Mouse (Mus musculus): ENCODE measurements around the gene Anapc2.
A peak's percentile ranks its signal among the peaks of the same experiment; 100 is the strongest.
"Not testable (repeated sequence)": the region's sequence is repeated elsewhere in the genome, so short reads cannot be mapped to it uniquely, and the experiment has no call there.

Gene Anapc2

GRCm38 (mm10) chr2:25241438-25241775 is 30.9 kb upstream of the Anapc2 start:
- DNase-seq: peak in 1 of 2 experiments; percentile 29

GRCm38 (mm10) chr2:25242101-25242506 is 30.2 kb upstream of the Anapc2 start, which contains the start of the genes Rnf208 and Cysrt1:
Rnf208 (plus strand) TSS chr2:25242255.
Cysrt1 (minus strand) TSS chr2:25242452.
- peak; percentile 72 to 81 for DNase-seq

DNA sequence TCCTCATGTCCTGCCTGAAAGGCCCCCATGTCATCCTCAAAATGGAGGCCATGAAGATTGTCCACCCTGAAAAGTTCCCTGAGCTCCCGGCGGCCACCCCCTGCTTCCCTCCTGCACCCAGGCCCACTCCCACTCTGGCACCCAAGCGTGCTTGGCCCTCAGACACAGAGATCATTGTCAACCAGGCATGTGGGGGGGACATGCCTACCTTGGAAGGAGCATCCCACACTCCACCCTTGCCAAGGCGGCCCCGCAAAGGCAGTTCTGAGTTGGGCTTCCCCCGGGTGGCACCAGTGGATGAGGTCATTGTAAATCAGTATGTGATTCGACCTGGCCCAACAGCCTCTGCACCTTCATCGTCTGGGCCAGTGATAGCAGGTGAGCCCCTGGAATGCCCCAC is 28.9 kb upstream of the Anapc2 start:
- DNase-seq: peak in 1 of 2 experiments; percentile 27

GRCm38 (mm10) chr2:25244144-25244543 is 28.1 kb upstream of the Anapc2 start:
- peak in 1 of 2 experiments; percentile 6 for DNase-seq

GRCm38 (mm10) chr2:25246183-25247072 is 25.9 kb upstream of the Anapc2 start, which contains the start of gene AL732309.1:
AL732309.1 (minus strand) TSS chr2:25246863.
- peak; percentile 44 to 63 for DNase-seq

GRCm38 (mm10) chr2:25252331-25252730 is 19.9 kb upstream of the Anapc2 start:
- DNase-seq: peak in 1 of 2 experiments; percentile 52

- peak; percentile 92 to 94 for DNase-seq
These were observed 16.9 kb upstream of the Anapc2 start, which contains the start of gene Tmem203 for GRCm38 (mm10) chr2:25255284-25255779. Tmem203 (plus strand) TSS chr2:25255439.

- DNase-seq: peak; percentile 41 to 76
These were observed 15.7 kb upstream of the Anapc2 start for GRCm38 (mm10) chr2:25256443-25257109.

- DNase-seq: not testable (repeated sequence)
These were observed 15.0 kb upstream of the Anapc2 start for GRCm38 (mm10) chr2:25257250-25257649.

DNA sequence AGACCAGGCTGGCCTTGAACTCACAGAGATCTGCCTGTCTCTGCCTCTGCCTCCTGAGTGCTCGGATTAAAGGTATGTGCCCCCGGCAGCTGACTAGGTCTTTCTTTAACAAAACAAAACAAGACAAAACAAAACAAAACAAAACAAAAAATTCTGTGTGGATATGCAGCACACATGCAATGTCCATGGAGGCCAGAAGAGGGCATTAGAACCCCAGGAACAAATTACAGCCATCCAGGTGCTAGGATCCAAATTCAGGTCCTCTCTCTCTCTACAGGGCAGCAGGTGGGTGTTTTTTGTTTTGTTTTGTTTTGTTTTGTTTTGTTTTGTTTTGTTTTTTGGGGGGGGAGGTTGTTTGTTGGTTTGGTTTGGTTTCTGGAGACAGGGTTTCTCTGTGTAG is 13.4 kb upstream of the Anapc2 start:
- DNase-seq: peak in 1 of 2 experiments; percentile 52

DNA sequence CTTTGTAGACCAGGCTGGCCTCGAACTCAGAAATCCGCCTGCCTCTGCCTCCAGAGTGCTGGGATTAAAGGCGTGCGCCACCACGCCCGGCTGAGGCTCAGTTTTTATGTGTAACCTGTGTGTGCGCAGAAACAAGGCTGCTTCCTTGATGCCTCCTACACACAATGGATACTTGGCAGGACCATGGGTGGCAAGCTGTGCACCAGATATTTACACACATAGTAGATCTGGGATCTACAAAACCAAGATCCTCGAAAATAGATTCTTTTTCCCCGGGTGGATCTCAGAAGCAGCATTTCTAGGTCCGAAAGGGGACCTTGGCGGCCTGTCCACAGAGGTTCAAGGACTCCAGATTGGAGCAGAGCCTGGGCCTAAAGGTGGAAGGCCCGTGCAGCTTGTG is 10.4 kb upstream of the Anapc2 start:
- peak in 1 of 2 experiments; percentile 38 for DNase-seq

- DNase-seq: peak; percentile 97 to 98
These were observed 9.9 kb upstream of the Anapc2 start, which contains the start of gene Tprn for GRCm38 (mm10) chr2:25262291-25262767. Tprn (plus strand) TSS chr2:25262618.

DNA sequence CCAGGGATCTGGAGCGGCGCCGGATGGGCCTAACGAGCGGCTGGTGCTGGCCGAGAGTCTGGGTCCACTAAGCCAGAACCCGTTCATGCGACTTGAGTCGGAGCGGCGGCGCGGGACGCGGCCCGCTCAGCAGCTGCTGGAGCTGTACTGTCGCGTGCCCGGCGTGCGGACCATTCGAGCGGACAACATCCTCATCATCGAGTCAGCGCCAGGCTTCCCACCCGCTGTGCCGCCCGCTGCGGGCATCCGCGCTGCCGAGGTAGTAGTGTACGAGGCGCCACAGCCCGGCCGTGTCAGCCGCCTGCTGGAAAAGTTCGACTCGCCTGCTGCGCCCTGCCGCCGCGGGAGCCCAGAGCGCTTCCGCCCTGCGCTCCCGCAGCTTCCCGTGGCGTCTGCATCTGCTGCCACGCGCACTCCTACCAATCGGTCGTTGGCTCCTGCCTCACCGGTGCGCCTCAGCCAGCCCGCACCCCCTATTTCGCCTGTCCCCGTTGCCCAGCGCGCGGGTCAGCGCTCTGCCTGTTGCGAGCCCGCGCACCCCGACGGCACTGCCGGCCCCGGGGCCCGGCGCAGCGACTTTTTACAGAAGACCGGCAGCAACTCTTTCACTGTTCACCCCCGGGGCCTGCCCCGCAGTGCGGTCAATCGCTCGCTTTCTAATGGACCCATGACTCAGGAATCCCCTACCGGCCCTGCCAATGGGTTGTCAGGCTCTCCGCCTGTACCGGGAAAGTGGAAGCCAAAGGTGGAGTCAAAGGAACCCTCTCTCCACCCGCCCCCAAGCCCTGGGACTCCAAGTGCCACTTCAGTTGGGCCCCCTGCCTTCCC is 9.3 kb upstream of the Anapc2 start:
- peak; percentile 86 to 88 for DNase-seq

DNA sequence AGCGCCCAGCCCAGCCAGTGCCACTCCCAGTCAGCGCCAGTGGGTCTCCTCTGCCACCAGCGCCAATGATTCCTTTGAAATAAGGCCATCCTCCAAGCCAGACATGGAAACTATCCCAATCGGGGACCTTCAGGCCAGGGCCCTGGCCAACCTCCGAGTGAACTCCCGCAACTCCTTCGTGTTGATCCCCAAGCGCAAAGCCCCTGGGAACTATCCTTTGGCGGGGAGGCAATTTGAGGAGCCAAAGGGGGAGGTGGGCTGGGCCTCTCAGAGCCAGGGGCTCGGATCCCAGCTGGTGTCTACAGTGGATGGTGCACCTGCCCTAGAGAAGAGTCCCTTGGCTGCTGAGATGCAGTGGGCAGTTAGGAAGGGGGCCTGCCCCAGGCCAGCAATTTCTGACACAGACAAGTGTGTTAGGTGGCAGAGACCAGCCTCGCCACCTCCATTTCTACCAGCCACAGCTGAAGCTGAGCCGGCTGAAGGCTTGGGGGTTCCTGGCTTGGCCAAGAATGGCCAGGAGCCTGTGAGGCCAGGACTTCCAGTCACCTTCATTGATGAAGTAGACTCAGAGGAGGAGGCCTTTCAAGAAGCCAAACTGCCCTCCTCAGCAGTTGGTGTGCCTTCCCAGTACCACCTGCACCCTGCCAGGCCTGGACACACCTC is 8.5 kb upstream of the Anapc2 start:
- DNase-seq: peak in 1 of 2 experiments; percentile 55

- DNase-seq: peak in 1 of 2 experiments; percentile 44
These were observed 8.0 kb upstream of the Anapc2 start for GRCm38 (mm10) chr2:25264286-25264660.

DNA sequence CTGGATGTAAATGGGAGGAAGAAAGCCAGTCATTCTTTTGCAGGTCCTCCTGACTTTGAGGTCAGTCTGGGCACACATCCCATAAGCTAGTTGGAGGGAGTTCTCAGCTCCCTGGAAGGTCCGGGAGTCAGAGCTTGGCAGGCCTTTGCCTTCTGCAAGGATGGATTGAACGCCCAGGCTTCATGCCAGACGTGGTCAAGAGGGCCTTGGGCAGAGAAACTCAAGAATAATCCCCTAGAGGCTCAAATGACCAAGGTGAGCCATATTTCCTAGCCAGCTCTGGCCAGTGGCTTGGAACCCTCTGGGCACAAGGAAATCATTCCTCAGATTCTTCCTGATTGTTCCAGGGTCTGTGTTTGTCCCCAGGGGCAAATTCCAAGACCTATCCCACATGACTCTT is 7.4 kb upstream of the Anapc2 start:
- DNase-seq: peak; percentile 87 to 93

- DNase-seq: peak; percentile 97 to 98
These were observed 6.2 kb upstream of the Anapc2 start for GRCm38 (mm10) chr2:25265897-25266656.

- DNase-seq: peak; percentile 79 to 86
These were observed 5.6 kb upstream of the Anapc2 start for GRCm38 (mm10) chr2:25266720-25267119.

- peak in 1 of 2 experiments; percentile 64 for DNase-seq
These were observed 5.0 kb upstream of the Anapc2 start for GRCm38 (mm10) chr2:25267241-25267640.

GRCm38 (mm10) chr2:25267746-25268309 is 4.5 kb upstream of the Anapc2 start:
- DNase-seq: peak; percentile 48 to 53

All from cerebellum, postnatal 25 days (tissue).